Mouse (Mus musculus): ENCODE measurements at regions not wholly inside any gene's neighbourhood (a gene's known extent, or its start where the extent isn't known, plus 50 kb on each side); places are given as distances from the start of the nearest gene placed in this dataset.
A peak's percentile ranks its signal among the peaks of the same experiment; 100 is the strongest.

GRCm38 (mm10) chr4:93986189-93986588 is 570.2 kb upstream of the Gm10306 start:
- DNase-seq, result no peak

GRCm38 (mm10) chr4:93990273-93990869 is 566.0 kb upstream of the Gm10306 start:
- no peak for DNase-seq

- DNase-seq, result peak; percentile 1
Observed at GRCm38 (mm10) chr4:94005818-94006217, 550.5 kb upstream of the Gm10306 start.

GRCm38 (mm10) chr4:94007088-94007768 is 549.1 kb upstream of the Gm10306 start:
- peak; percentile 54 for DNase-seq

GRCm38 (mm10) chr4:94015713-94016112 is 540.6 kb upstream of the Gm10306 start:
- no peak for DNase-seq

- no peak for DNase-seq
Observed at GRCm38 (mm10) chr4:94017702-94018101, 538.6 kb upstream of the Gm10306 start.

GRCm38 (mm10) chr4:94049629-94050310 is 506.6 kb upstream of the Gm10306 start:
- DNase-seq, result no peak

- DNase-seq, result no peak
Observed at GRCm38 (mm10) chr4:94052249-94053162, 503.8 kb upstream of the Gm10306 start.

GRCm38 (mm10) chr4:94073178-94073870 is 483.0 kb upstream of the Gm10306 start:
- no peak for DNase-seq

GRCm38 (mm10) chr4:94082839-94083238 is 473.5 kb upstream of the Gm10306 start:
- no peak for DNase-seq

- no peak for DNase-seq
Observed at GRCm38 (mm10) chr4:94094379-94094778, 462.0 kb upstream of the Gm10306 start.

GRCm38 (mm10) chr4:94106941-94107340 is 449.4 kb upstream of the Gm10306 start:
- DNase-seq, result no peak

GRCm38 (mm10) chr4:94116881-94117280 is 439.5 kb upstream of the Gm10306 start:
- no peak for DNase-seq

- DNase-seq, result peak; percentile 1
Observed at GRCm38 (mm10) chr4:94124177-94124576, 432.2 kb upstream of the Gm10306 start.

- no peak for DNase-seq
Observed at GRCm38 (mm10) chr4:94137921-94138320, 418.4 kb upstream of the Gm10306 start.

- no peak for DNase-seq
Observed at GRCm38 (mm10) chr4:94144901-94145801, 411.2 kb upstream of the Gm10306 start.

- DNase-seq, result no peak
Observed at GRCm38 (mm10) chr4:94147964-94148533, 408.3 kb upstream of the Gm10306 start.

GRCm38 (mm10) chr4:94149056-94149455 is 407.3 kb upstream of the Gm10306 start:
- no peak for DNase-seq

- no peak for DNase-seq
Observed at GRCm38 (mm10) chr4:94160620-94161019, 395.7 kb upstream of the Gm10306 start.

- DNase-seq, result no peak
Observed at GRCm38 (mm10) chr4:94173096-94173495, 383.2 kb upstream of the Gm10306 start.

- peak; percentile 36 for DNase-seq
Observed at GRCm38 (mm10) chr4:94186997-94187396, 369.3 kb upstream of the Gm10306 start.

Measured in kidney, postnatal 14 days (tissue).